Mouse (Mus musculus) R1 (cell line): ENCODE data around the gene Dnlz.
A peak's percentile ranks its signal among the peaks of the same experiment; 100 is the strongest.
"Not testable (repeated sequence)": the region's sequence is repeated elsewhere in the genome, so short reads cannot be mapped to it uniquely, and the experiment has no call there.

ENCODE experiments used
- DNase-seq: peaks from one replicate; pipeline ENCODE4 v3.0.0-alpha.2; 2018; ENCODE audit warnings: low read depth, low spot score

Dnlz gene

GRCm38 (mm10) chr2:26351358-26352290, at the start of gene Dnlz:
Gene Dnlz (minus strand): TSS chr2:26352110.
- DNase-seq = peak; percentile 94

GRCm38 (mm10) chr2:26401023-26401422, 49.1 kb upstream of the Dnlz start:
- DNase-seq = no peak

- DNase-seq = no peak
Measured at GRCm38 (mm10) chr2:26400296-26400695, 48.4 kb upstream of the Dnlz start.

GRCm38 (mm10) chr2:26399647-26400046, 47.7 kb upstream of the Dnlz start:
- DNase-seq = no peak

- no peak for DNase-seq
Measured at GRCm38 (mm10) chr2:26398978-26399377, 47.1 kb upstream of the Dnlz start.

- no peak for DNase-seq
Measured at GRCm38 (mm10) chr2:26391617-26392016, 39.7 kb upstream of the Dnlz start.

GRCm38 (mm10) chr2:26390954-26391353, 39.0 kb upstream of the Dnlz start:
- no peak for DNase-seq

- DNase-seq = peak; percentile 80
Measured at GRCm38 (mm10) chr2:26389154-26389690, 37.3 kb upstream of the Dnlz start, which contains the start of the genes Entr1 and Pmpca. Gene Entr1 (minus strand): TSS chr2:26389316. Gene Pmpca (plus strand): TSS chr2:26389339.

- DNase-seq = no peak
Measured at GRCm38 (mm10) chr2:26388682-26389153, 36.8 kb upstream of the Dnlz start.

- no peak for DNase-seq
Measured at GRCm38 (mm10) chr2:26387713-26388112, 35.8 kb upstream of the Dnlz start.

- not testable (repeated sequence) for DNase-seq
Measured at GRCm38 (mm10) chr2:26380871-26381270, 29.0 kb upstream of the Dnlz start.

GRCm38 (mm10) chr2:26380131-26380771, 28.3 kb upstream of the Dnlz start, which contains the start of gene Snapc4:
Gene Snapc4 (minus strand): TSS chr2:26380653.
- peak; percentile 95 for DNase-seq

- DNase-seq = no peak
Measured at GRCm38 (mm10) chr2:26372396-26372795, 20.5 kb upstream of the Dnlz start.

- no peak for DNase-seq
Measured at GRCm38 (mm10) chr2:26368572-26368971, 16.7 kb upstream of the Dnlz start.

GRCm38 (mm10) chr2:26367911-26368310, 16.0 kb upstream of the Dnlz start:
- DNase-seq = no peak

GRCm38 (mm10) chr2:26364738-26365465, 13.0 kb upstream of the Dnlz start:
- DNase-seq = no peak

GRCm38 (mm10) chr2:26363481-26363880, 11.6 kb upstream of the Dnlz start:
- no peak for DNase-seq

- DNase-seq = no peak
Measured at GRCm38 (mm10) chr2:26362991-26363390, 11.1 kb upstream of the Dnlz start.

- DNase-seq = peak; percentile 16
Measured at GRCm38 (mm10) chr2:26360772-26361171, 8.9 kb upstream of the Dnlz start, which contains the start of gene Card9. Gene Card9 (minus strand): TSS chr2:26360918.

- no peak for DNase-seq
Measured at GRCm38 (mm10) chr2:26359983-26360382, 8.1 kb upstream of the Dnlz start.

GRCm38 (mm10) chr2:26358667-26359320, 6.9 kb upstream of the Dnlz start:
- no peak for DNase-seq
